Mouse (Mus musculus): ENCODE results near the gene Cpne2. TPM values are rescaled to one million over a fixed set of nuclear protein-coding genes. Genes with fewer than 3 reads are reported as not detected.

The Cpne2 gene
- polyA plus RNA-seq, 1 experiment from 2014 or later: 10.2 TPM

- H3K4me3 ChIP-seq (ENCODE audit: low read depth, low read length): no peak overlapping the region
- H3K4me2 ChIP-seq (ENCODE audit: low read length): no peak overlapping the region
- H3K27me3 ChIP-seq (replicated peaks; ENCODE audit: control insufficient read depth, insufficient read depth, low read length): no peaks in the 10 kb centered on the region
- ATAC-seq (replicated peaks; ENCODE audit: low FRiP score, low TSS enrichment, low read depth) (no peak), DNase-seq (ENCODE audit: low spot score) (no peak)
- no peaks in the 10 kb centered on the region for H3K4me1 ChIP-seq (replicated peaks; ENCODE audit: control insufficient read depth, insufficient read depth, low read length)
- no peak overlapping the region for H3K9ac ChIP-seq (ENCODE audit: low read length)
- no peaks in the 10 kb centered on the region for H3K9me3 ChIP-seq (ENCODE audit: control insufficient read depth, low read length)
- no peak overlapping the region for H3K27ac ChIP-seq (ENCODE audit: low read depth)
- 28% methylated on average over 1 of the region's 1 CpGs for WGBS
- no peaks in the 10 kb centered on the region for H3K36me3 ChIP-seq (ENCODE audit: control insufficient read depth, insufficient read depth, low read length)
Observed at GRCm38 (mm10) chr8:94516209-94516593, 16.6 kb upstream of the Cpne2 start.

DNA sequence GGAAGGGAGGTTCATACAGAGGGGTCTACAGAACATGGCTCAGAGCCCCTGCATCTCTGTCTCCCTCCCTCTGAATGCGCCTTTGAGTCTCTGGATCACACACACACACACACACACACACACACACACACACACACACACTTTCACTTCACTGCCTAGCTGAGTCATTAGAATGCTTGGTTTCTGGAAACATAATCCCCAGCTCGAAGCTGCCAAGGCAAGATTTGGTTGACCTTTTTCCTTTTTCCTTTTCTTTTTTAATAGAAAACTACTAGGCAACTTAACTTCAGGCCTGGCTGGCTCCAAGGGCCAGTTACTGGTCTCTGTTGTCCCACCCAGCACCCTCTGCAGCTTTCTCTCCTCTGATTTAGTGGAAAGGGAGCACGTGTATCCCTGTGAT is 16.0 kb upstream of the Cpne2 start:
- ATAC-seq (replicated peaks; ENCODE audit: low FRiP score, low TSS enrichment, low read depth): no peak
- Histone ChIP-seq H3K27ac (ENCODE audit: low read depth) (no peak overlapping the region), H3K4me3 (ENCODE audit: low read depth, low read length) (no peak overlapping the region), H3K27me3 (replicated peaks; ENCODE audit: control insufficient read depth, insufficient read depth, low read length) (no peaks in the 10 kb centered on the region), H3K36me3 (ENCODE audit: control insufficient read depth, insufficient read depth, low read length) (no peaks in the 10 kb centered on the region), H3K4me1 (replicated peaks; ENCODE audit: control insufficient read depth, insufficient read depth, low read length) (no peaks in the 10 kb centered on the region), H3K9ac (ENCODE audit: low read length) (no peak overlapping the region), H3K9me3 (ENCODE audit: control insufficient read depth, low read length) (no peaks in the 10 kb centered on the region), H3K4me2 (ENCODE audit: low read length) (no peak overlapping the region)
- no peak for DNase-seq (ENCODE audit: low spot score)
- WGBS: 70% methylated on average over 3 of the region's 3 CpGs

GRCm38 (mm10) chr8:94518331-94518730 is 14.5 kb upstream of the Cpne2 start:
- Histone ChIP-seq H3K9me3 (ENCODE audit: control insufficient read depth, low read length) (no peaks in the 10 kb centered on the region), H3K4me2 (ENCODE audit: low read length) (no peak overlapping the region), H3K4me1 (replicated peaks; ENCODE audit: control insufficient read depth, insufficient read depth, low read length) (no peaks in the 10 kb centered on the region), H3K27me3 (replicated peaks; ENCODE audit: control insufficient read depth, insufficient read depth, low read length) (no peaks in the 10 kb centered on the region), H3K36me3 (ENCODE audit: control insufficient read depth, insufficient read depth, low read length) (no peaks in the 10 kb centered on the region), H3K4me3 (ENCODE audit: low read depth, low read length) (no peak overlapping the region), H3K9ac (ENCODE audit: low read length) (no peak overlapping the region), H3K27ac (ENCODE audit: low read depth) (no peak overlapping the region)
- ATAC-seq (replicated peaks; ENCODE audit: low FRiP score, low TSS enrichment, low read depth): no peak
- DNase-seq (ENCODE audit: low spot score): no peak
- WGBS: 72% methylated on average over 10 of the region's 10 CpGs

- no peak for ATAC-seq (replicated peaks; ENCODE audit: low FRiP score, low TSS enrichment, low read depth)
- H3K9ac ChIP-seq (ENCODE audit: low read length): no peak overlapping the region
- no peak overlapping the region for H3K4me2 ChIP-seq (ENCODE audit: low read length)
- no peaks in the 10 kb centered on the region for H3K27me3 ChIP-seq (replicated peaks; ENCODE audit: control insufficient read depth, insufficient read depth, low read length)
- no peak for DNase-seq (ENCODE audit: low spot score)
- no peak overlapping the region for H3K4me3 ChIP-seq (ENCODE audit: low read depth, low read length)
- no peaks in the 10 kb centered on the region for H3K9me3 ChIP-seq (ENCODE audit: control insufficient read depth, low read length)
- WGBS: 91% methylated on average over 5 of the region's 5 CpGs
- H3K4me1 ChIP-seq (replicated peaks; ENCODE audit: control insufficient read depth, insufficient read depth, low read length): no peaks in the 10 kb centered on the region
- H3K27ac ChIP-seq (ENCODE audit: low read depth): no peak overlapping the region
- H3K36me3 ChIP-seq (ENCODE audit: control insufficient read depth, insufficient read depth, low read length): no peaks in the 10 kb centered on the region
Observed at GRCm38 (mm10) chr8:94519021-94519420, 13.8 kb upstream of the Cpne2 start.

GRCm38 (mm10) chr8:94521481-94521880 is 11.3 kb upstream of the Cpne2 start:
- Histone ChIP-seq H3K27me3 (replicated peaks; ENCODE audit: control insufficient read depth, insufficient read depth, low read length) (no peaks in the 10 kb centered on the region), H3K4me3 (ENCODE audit: low read depth, low read length) (no peak overlapping the region), H3K36me3 (ENCODE audit: control insufficient read depth, insufficient read depth, low read length) (no peaks in the 10 kb centered on the region), H3K4me2 (ENCODE audit: low read length) (no peak overlapping the region), H3K4me1 (replicated peaks; ENCODE audit: control insufficient read depth, insufficient read depth, low read length) (no peaks in the 10 kb centered on the region), H3K9ac (ENCODE audit: low read length) (no peak overlapping the region), H3K9me3 (ENCODE audit: control insufficient read depth, low read length) (no peaks in the 10 kb centered on the region), H3K27ac (ENCODE audit: low read depth) (no peak overlapping the region)
- DNase-seq (ENCODE audit: low spot score) (no peak), ATAC-seq (replicated peaks; ENCODE audit: low FRiP score, low TSS enrichment, low read depth) (no peak)
- WGBS: 54% methylated on average over 4 of the region's 4 CpGs

- no peak overlapping the region for H3K4me2 ChIP-seq (ENCODE audit: low read length)
- H3K4me3 ChIP-seq (ENCODE audit: low read depth, low read length): no peak overlapping the region
- no peaks in the 10 kb centered on the region for H3K4me1 ChIP-seq (replicated peaks; ENCODE audit: control insufficient read depth, insufficient read depth, low read length)
- H3K9me3 ChIP-seq (ENCODE audit: control insufficient read depth, low read length): no peaks in the 10 kb centered on the region
- H3K27ac ChIP-seq (ENCODE audit: low read depth): no peak overlapping the region
- DNase-seq (ENCODE audit: low spot score) (no peak), ATAC-seq (replicated peaks; ENCODE audit: low FRiP score, low TSS enrichment, low read depth) (no peak)
- no peak overlapping the region for H3K9ac ChIP-seq (ENCODE audit: low read length)
- 79% methylated on average over 3 of the region's 3 CpGs for WGBS
- no peaks in the 10 kb centered on the region for H3K36me3 ChIP-seq (ENCODE audit: control insufficient read depth, insufficient read depth, low read length)
- no peaks in the 10 kb centered on the region for H3K27me3 ChIP-seq (replicated peaks; ENCODE audit: control insufficient read depth, insufficient read depth, low read length)
Observed at GRCm38 (mm10) chr8:94522482-94522881, 10.3 kb upstream of the Cpne2 start.

DNA sequence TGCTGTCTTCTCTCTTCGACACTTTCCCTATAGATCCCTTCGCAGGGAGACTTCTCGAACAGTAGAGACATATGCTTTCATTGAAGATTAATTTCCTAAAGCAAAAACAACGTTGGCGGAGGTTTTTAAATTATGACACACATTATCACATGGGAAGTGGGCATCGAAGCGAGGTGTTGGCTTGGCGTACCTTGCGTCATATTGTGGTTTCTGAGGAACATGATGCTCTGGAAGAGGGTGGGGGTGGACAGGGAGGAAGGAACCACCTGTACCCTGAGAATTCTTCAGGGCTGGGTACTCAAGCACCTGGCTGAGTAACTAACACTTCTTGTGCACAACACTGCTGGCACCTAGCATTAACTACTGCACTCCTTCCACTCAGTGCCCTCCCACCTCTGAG is 8.2 kb upstream of the Cpne2 start:
- H3K36me3 ChIP-seq (ENCODE audit: control insufficient read depth, insufficient read depth, low read length): no peaks in the 10 kb centered on the region
- DNase-seq (ENCODE audit: low spot score) (no peak), ATAC-seq (replicated peaks; ENCODE audit: low FRiP score, low TSS enrichment, low read depth) (no peak)
- H3K9ac ChIP-seq (ENCODE audit: low read length): no peak overlapping the region
- no peak overlapping the region for H3K27ac ChIP-seq (ENCODE audit: low read depth)
- H3K4me3 ChIP-seq (ENCODE audit: low read depth, low read length): no peak overlapping the region
- 88% methylated on average over 9 of the region's 9 CpGs for WGBS
- no peaks in the 10 kb centered on the region for H3K4me1 ChIP-seq (replicated peaks; ENCODE audit: control insufficient read depth, insufficient read depth, low read length)
- H3K9me3 ChIP-seq (ENCODE audit: control insufficient read depth, low read length): no peaks in the 10 kb centered on the region
- no peaks in the 10 kb centered on the region for H3K27me3 ChIP-seq (replicated peaks; ENCODE audit: control insufficient read depth, insufficient read depth, low read length)
- no peak overlapping the region for H3K4me2 ChIP-seq (ENCODE audit: low read length)

- Histone ChIP-seq H3K4me1 (replicated peaks; ENCODE audit: control insufficient read depth, insufficient read depth, low read length) (0 out of 2 replicates have a peak, but pooled peaks cover 3% of the 10 kb centered on the region), H3K4me3 (ENCODE audit: low read depth, low read length) (no peak overlapping the region), H3K36me3 (ENCODE audit: control insufficient read depth, insufficient read depth, low read length) (no peaks in the 10 kb centered on the region), H3K27ac (ENCODE audit: low read depth) (no peak overlapping the region), H3K9ac (ENCODE audit: low read length) (no peak overlapping the region), H3K4me2 (ENCODE audit: low read length) (no peak overlapping the region), H3K9me3 (ENCODE audit: control insufficient read depth, low read length) (no peaks in the 10 kb centered on the region), H3K27me3 (replicated peaks; ENCODE audit: control insufficient read depth, insufficient read depth, low read length) (0 out of 2 replicates have a peak, but pooled peaks cover 6% of the 10 kb centered on the region)
- 83% methylated on average over 7 of the region's 7 CpGs for WGBS
- no peak for DNase-seq (ENCODE audit: low spot score)
- no peak for ATAC-seq (replicated peaks; ENCODE audit: low FRiP score, low TSS enrichment, low read depth)
Observed at GRCm38 (mm10) chr8:94527178-94527577, 5.6 kb upstream of the Cpne2 start.

- WGBS: 53% methylated on average over 4 of the region's 4 CpGs
- H3K4me1 ChIP-seq (replicated peaks; ENCODE audit: control insufficient read depth, insufficient read depth, low read length): 0 out of 2 replicates have a peak, but pooled peaks cover 3% of the 10 kb centered on the region
- H3K4me2 ChIP-seq (ENCODE audit: low read length): no peak overlapping the region
- H3K9ac ChIP-seq (ENCODE audit: low read length): no peak overlapping the region
- 0 out of 2 replicates have a peak, but pooled peaks cover 8% of the 10 kb centered on the region for H3K27me3 ChIP-seq (replicated peaks; ENCODE audit: control insufficient read depth, insufficient read depth, low read length)
- H3K36me3 ChIP-seq (ENCODE audit: control insufficient read depth, insufficient read depth, low read length): no peaks in the 10 kb centered on the region
- no peak for ATAC-seq (replicated peaks; ENCODE audit: low FRiP score, low TSS enrichment, low read depth)
- H3K4me3 ChIP-seq (ENCODE audit: low read depth, low read length): no peak overlapping the region
- no peak overlapping the region for H3K27ac ChIP-seq (ENCODE audit: low read depth)
- H3K9me3 ChIP-seq (ENCODE audit: control insufficient read depth, low read length): no peaks in the 10 kb centered on the region
- no peak for DNase-seq (ENCODE audit: low spot score)
Observed at GRCm38 (mm10) chr8:94528245-94528644, 4.5 kb upstream of the Cpne2 start.
